Mouse (Mus musculus): ENCODE results near the gene G6pdx.

GRCm38 (mm10) chrX:74451157-74451912 lies 22.3 kb upstream of the G6pdx start:
- TF ChIP-seq CTCF (IDR thresholded peaks at IDR 0.05; ENCODE audit: extremely low read depth, insufficient read depth, low read length) (no peak), POLR2A (IDR thresholded peaks at IDR 0.05; ENCODE audit: extremely low read depth, insufficient read depth, low read length) (no peak)
